Mouse (Mus musculus): ENCODE measurements at regions not wholly inside any gene's neighbourhood (a gene's known extent, or its start where the extent isn't known, plus 50 kb on each side); places are given as distances from the start of the nearest gene placed in this dataset.

DNA sequence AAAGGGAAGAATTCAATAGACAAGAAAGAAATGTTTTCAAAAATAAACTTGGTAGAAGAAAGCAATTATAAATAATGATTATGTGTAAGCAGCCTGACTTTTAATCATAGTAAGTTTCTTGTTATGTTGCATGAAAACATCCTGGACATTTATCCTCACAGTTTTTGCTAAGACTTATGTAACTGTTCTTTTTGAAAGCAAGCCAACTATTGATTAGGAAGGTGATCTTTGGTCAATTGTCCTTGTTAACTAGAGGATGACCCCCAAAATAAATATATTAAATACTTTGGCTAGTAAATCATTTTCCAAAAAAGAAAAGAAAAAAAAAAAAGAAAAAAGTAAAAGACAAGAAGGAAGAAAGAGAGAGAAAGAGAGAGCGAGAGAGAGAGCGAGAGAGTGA, 92.0 kb upstream of the Speer4f2 start:
- H3K9ac ChIP-seq (ENCODE audit: low read length): no peak overlapping the region
- no peaks in the 10 kb centered on the region for H3K27me3 ChIP-seq (ENCODE audit: control insufficient read depth, insufficient read depth, low read length)
- H3K9me3 ChIP-seq (ENCODE audit: control insufficient read depth, low read length): no peaks in the 10 kb centered on the region
- no peak overlapping the region for H3K27ac ChIP-seq (ENCODE audit: low read depth, low read length)
- no peaks in the 10 kb centered on the region for H3K4me1 ChIP-seq (ENCODE audit: control insufficient read depth, insufficient read depth, low read length)
- no peak for ATAC-seq (ENCODE audit: insufficient read depth, low FRiP score, low TSS enrichment)
- no peaks in the 10 kb centered on the region for H3K36me3 ChIP-seq (ENCODE audit: control insufficient read depth, insufficient read depth, low read length)
- 81% methylated on average over 2 of the region's 2 CpGs for WGBS
- no peak for DNase-seq (ENCODE audit: low spot score)
- no peak overlapping the region for H3K4me2 ChIP-seq (ENCODE audit: low read depth)
- no peak overlapping the region for H3K4me3 ChIP-seq (ENCODE audit: low read depth, low read length)

GRCm38 (mm10) chr5:17289028-17289427, 84.0 kb upstream of the Speer4f2 start:
- Histone ChIP-seq H3K4me1 (ENCODE audit: control insufficient read depth, insufficient read depth, low read length) (no peaks in the 10 kb centered on the region), H3K9me3 (ENCODE audit: control insufficient read depth, low read length) (no peaks in the 10 kb centered on the region), H3K9ac (ENCODE audit: low read length) (no peak overlapping the region), H3K36me3 (ENCODE audit: control insufficient read depth, insufficient read depth, low read length) (no peaks in the 10 kb centered on the region), H3K27ac (ENCODE audit: low read depth, low read length) (no peak overlapping the region), H3K27me3 (ENCODE audit: control insufficient read depth, insufficient read depth, low read length) (no peaks in the 10 kb centered on the region), H3K4me3 (ENCODE audit: low read depth, low read length) (no peak overlapping the region), H3K4me2 (ENCODE audit: low read depth) (no peak overlapping the region)
- ATAC-seq (ENCODE audit: insufficient read depth, low FRiP score, low TSS enrichment) (no peak), DNase-seq (ENCODE audit: low spot score) (no peak)
- WGBS: 75% methylated on average over 1 of the region's 1 CpGs

GRCm38 (mm10) chr5:17292559-17292958, 80.4 kb upstream of the Speer4f2 start:
- no peak overlapping the region for H3K4me2 ChIP-seq (ENCODE audit: low read depth)
- no peak overlapping the region for H3K4me3 ChIP-seq (ENCODE audit: low read depth, low read length)
- H3K9me3 ChIP-seq (ENCODE audit: control insufficient read depth, low read length): no peaks in the 10 kb centered on the region
- no peaks in the 10 kb centered on the region for H3K4me1 ChIP-seq (ENCODE audit: control insufficient read depth, insufficient read depth, low read length)
- ATAC-seq (ENCODE audit: insufficient read depth, low FRiP score, low TSS enrichment) (peak; percentile 86), DNase-seq (ENCODE audit: low spot score) (peak; percentile 40)
- WGBS: 19% methylated on average over 2 of the region's 2 CpGs
- no peaks in the 10 kb centered on the region for H3K27me3 ChIP-seq (ENCODE audit: control insufficient read depth, insufficient read depth, low read length)
- no peak overlapping the region for H3K9ac ChIP-seq (ENCODE audit: low read length)
- H3K27ac ChIP-seq (ENCODE audit: low read depth, low read length): no peak overlapping the region
- no peaks in the 10 kb centered on the region for H3K36me3 ChIP-seq (ENCODE audit: control insufficient read depth, insufficient read depth, low read length)

GRCm38 (mm10) chr5:17296571-17297035, 76.4 kb upstream of the Speer4f2 start:
- Histone ChIP-seq H3K27me3 (ENCODE audit: control insufficient read depth, insufficient read depth, low read length) (no peaks in the 10 kb centered on the region), H3K4me3 (ENCODE audit: low read depth, low read length) (no peak overlapping the region), H3K4me2 (ENCODE audit: low read depth) (no peak overlapping the region), H3K4me1 (ENCODE audit: control insufficient read depth, insufficient read depth, low read length) (no peaks in the 10 kb centered on the region), H3K36me3 (ENCODE audit: control insufficient read depth, insufficient read depth, low read length) (no peaks in the 10 kb centered on the region), H3K9me3 (ENCODE audit: control insufficient read depth, low read length) (no peaks in the 10 kb centered on the region), H3K9ac (ENCODE audit: low read length) (no peak overlapping the region), H3K27ac (ENCODE audit: low read depth, low read length) (no peak overlapping the region)
- WGBS: 50% methylated on average over 4 of the region's 4 CpGs
- ATAC-seq (ENCODE audit: insufficient read depth, low FRiP score, low TSS enrichment) (no peak), DNase-seq (ENCODE audit: low spot score) (no peak)

GRCm38 (mm10) chr5:17299846-17300245, 73.1 kb upstream of the Speer4f2 start:
- Histone ChIP-seq H3K4me1 (ENCODE audit: control insufficient read depth, insufficient read depth, low read length) (no peaks in the 10 kb centered on the region), H3K27ac (ENCODE audit: low read depth, low read length) (no peak overlapping the region), H3K36me3 (ENCODE audit: control insufficient read depth, insufficient read depth, low read length) (no peaks in the 10 kb centered on the region), H3K9me3 (ENCODE audit: control insufficient read depth, low read length) (no peaks in the 10 kb centered on the region), H3K4me3 (ENCODE audit: low read depth, low read length) (no peak overlapping the region), H3K4me2 (ENCODE audit: low read depth) (no peak overlapping the region), H3K9ac (ENCODE audit: low read length) (no peak overlapping the region), H3K27me3 (ENCODE audit: control insufficient read depth, insufficient read depth, low read length) (no peaks in the 10 kb centered on the region)
- no peak for ATAC-seq (ENCODE audit: insufficient read depth, low FRiP score, low TSS enrichment)
- DNase-seq (ENCODE audit: low spot score): no peak

DNA sequence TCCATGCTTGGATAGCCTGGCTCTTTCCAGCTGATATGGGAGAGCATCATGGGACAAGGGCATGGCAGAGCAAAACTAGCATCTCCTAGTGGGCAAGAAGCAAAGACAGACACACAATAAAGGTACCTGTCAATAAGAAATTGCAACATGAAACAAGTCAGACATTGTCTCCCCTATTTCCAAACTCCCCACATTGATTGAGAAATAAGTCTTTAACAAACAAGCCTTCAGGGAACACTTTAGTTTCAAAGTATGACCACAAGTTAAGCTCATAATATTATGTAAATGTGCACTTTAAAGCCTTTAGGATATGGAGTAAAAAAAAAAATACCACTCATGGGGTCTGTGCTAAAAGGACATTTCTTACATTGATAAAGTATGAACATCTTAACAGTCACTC, 51.5 kb upstream of the Speer4f2 start:
- no peaks in the 10 kb centered on the region for H3K36me3 ChIP-seq (ENCODE audit: control insufficient read depth, insufficient read depth, low read length)
- DNase-seq (ENCODE audit: low spot score) (no peak), ATAC-seq (ENCODE audit: insufficient read depth, low FRiP score, low TSS enrichment) (no peak)
- H3K27ac ChIP-seq (ENCODE audit: low read depth, low read length): no peak overlapping the region
- H3K27me3 ChIP-seq (ENCODE audit: control insufficient read depth, insufficient read depth, low read length): no peaks in the 10 kb centered on the region
- no peak overlapping the region for H3K4me3 ChIP-seq (ENCODE audit: low read depth, low read length)
- H3K4me1 ChIP-seq (ENCODE audit: control insufficient read depth, insufficient read depth, low read length): no peaks in the 10 kb centered on the region
- H3K9me3 ChIP-seq (ENCODE audit: control insufficient read depth, low read length): no peaks in the 10 kb centered on the region
- H3K4me2 ChIP-seq (ENCODE audit: low read depth): no peak overlapping the region
- H3K9ac ChIP-seq (ENCODE audit: low read length): no peak overlapping the region
